Mouse (Mus musculus) heart, postnatal 4 days (tissue): ENCODE measurements around the gene Itga9. TPM values are rescaled to one million over a fixed set of nuclear protein-coding genes. Genes with fewer than 3 reads are reported as not detected.

Experiments used
- DNase-seq: peaks from one replicate; pipeline ENCODE4 v3.0.0; 2021
- total RNA-seq, 2 experiments: library from RNA; stranded (reverse); gene quantifications; 2 replicates each; pipeline ENCODE4 v1.2.3; 2021

Gene Itga9
- total RNA-seq, 2 experiments from 2014 or later: 99.6 to 116 TPM

GRCm38 (mm10) chr9:118881281-118881945, 274.9 kb downstream of the Itga9 start:
- peak; percentile 46 for DNase-seq

GRCm38 (mm10) chr9:118881946-118882284, 275.4 kb downstream of the Itga9 start:
- DNase-seq: no peak

DNA sequence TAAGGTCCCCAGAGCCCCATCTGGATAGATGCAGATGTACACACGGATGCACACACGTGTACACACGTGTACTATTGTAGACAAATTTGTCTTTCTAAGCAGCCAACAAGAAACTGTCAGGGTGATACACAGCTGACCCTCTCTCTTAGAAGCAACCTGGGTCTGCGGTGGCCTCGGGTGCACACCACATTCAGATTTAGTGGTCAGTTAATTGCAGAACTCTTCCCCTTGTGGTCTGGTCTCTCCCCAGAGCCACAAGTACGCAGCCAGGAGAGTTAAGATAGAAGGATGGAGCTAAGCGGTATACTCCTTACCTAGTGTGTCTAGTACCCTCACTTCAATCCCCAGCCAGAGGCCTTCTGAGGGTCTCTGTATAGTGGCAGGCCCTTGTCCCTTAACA, 276.7 kb downstream of the Itga9 start:
- DNase-seq: no peak

DNA sequence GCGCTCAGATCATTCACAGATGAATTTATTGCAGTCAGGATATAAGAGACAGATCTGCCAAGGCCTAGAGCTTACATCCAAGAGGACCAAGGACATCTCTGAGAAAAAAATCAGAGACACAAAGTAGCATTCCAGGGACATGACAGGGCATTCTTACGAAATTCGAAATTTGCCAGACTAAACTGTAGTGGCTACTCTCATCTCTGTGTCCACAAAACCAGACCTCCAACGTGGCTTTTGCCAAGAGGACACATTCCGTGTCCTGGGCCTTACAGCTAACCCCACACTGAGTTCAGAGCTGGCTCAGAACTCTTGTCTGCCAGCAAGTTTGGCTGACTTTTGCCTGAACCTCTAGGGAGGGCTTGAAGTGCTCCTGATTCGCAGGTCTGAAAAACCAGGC, 279.3 kb downstream of the Itga9 start:
- no peak for DNase-seq

- peak; percentile 60 for DNase-seq
These were observed 280.7 kb downstream of the Itga9 start for GRCm38 (mm10) chr9:118887201-118887600.

GRCm38 (mm10) chr9:118887734-118888133, 281.2 kb downstream of the Itga9 start:
- no peak for DNase-seq

GRCm38 (mm10) chr9:118890149-118890548, 283.7 kb downstream of the Itga9 start:
- DNase-seq: no peak

GRCm38 (mm10) chr9:118890645-118891044, 284.2 kb downstream of the Itga9 start:
- peak; percentile 43 for DNase-seq

GRCm38 (mm10) chr9:118891068-118891467, 284.6 kb downstream of the Itga9 start:
- DNase-seq: no peak

- no peak for DNase-seq
These were observed 285.1 kb downstream of the Itga9 start for GRCm38 (mm10) chr9:118891593-118891992.

- no peak for DNase-seq
These were observed 288.6 kb downstream of the Itga9 start for GRCm38 (mm10) chr9:118895101-118895500.

- DNase-seq: no peak
These were observed 294.2 kb downstream of the Itga9 start for GRCm38 (mm10) chr9:118900677-118901076.

GRCm38 (mm10) chr9:118901917-118902316, 295.4 kb downstream of the Itga9 start:
- no peak for DNase-seq

DNA sequence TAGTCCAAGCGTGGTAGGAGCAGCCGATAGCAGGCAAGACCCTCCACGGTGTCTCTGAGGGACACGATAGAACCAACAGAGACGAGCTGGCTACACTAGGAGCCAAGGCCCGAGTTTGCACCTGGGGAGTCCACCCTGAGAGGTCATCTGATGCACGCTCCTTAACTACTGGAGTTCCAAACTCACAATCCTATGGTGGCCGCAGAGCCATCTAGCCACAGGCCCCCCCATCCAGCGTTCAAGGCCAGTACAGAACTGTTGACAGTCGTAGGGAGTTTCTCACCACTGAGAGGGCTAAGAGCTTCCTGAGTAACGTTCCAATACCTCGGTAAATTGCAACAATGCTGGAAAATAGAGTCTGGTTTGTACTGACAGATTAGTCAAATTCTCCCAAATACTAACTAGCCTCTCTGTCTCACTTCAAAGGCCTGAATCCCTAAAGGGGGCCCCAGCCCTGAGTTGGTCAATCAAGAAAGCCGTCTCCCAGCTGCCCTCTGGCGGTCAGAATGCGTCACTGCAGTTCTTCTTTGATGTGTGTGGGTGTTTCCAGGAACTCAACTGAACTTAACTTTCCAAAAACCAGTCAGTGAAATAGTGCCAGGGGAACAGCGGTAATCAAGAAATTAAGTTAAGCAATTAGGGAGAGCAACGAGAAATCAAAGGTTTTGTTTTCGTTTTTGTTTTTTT, 301.6 kb downstream of the Itga9 start:
- DNase-seq: peak; percentile 92

DNA sequence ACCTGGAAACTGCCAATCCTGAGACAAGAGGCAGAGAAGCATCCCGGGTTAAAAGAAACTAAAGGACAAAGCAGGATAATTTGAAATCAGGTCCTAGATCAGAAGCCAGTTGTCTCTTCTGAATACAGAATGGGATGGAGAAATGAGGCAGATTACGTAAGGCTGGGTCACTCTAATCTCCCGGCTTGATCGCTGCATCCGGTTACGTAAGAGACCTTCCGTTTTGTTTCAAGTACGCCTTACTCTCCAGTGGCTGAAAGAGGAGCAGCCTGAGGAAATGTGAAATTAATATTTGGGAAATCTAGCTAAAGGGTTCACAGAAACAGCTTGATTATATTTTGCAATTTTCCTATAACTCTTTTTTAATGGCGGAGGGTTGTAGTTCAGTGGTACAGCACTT, 306.6 kb downstream of the Itga9 start:
- DNase-seq: no peak

DNA sequence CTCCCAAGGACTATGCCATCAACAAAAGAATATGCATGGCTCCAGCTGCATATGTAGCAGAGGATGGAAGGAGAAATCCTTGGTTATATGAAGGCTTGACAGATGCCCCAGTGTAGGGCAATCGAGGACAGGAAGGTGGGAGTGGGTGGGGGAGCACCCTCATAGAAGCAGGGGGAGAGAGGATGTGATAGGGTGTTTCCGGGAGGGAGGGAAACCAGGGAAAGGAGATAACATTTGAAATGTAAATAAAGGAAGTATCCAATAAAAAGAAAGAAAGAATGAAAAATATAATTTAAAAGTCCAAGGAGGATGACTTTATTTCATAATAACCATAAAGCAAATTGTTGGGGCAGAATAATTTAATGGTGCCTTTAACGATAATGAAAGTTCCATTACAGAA, 307.1 kb downstream of the Itga9 start:
- no peak for DNase-seq

DNA sequence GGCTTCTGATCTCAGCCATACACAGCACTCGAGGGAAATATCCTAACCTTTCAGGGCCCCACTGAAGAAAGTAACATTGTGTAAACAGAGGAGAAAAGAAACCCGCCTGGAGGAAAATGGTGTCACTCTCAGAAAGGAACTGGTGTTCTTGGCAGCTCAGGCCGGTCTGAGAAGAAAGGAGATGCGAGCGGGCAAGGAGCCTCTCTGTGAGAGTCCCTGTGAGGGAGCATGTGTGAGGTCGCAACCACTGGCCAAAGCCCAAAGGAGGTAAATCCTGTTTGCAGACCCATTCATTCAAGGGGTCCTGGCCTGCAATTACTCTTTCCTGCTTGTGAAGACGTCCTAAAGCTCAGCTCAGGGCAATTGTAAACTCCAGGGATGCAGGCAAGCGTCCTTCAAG, 308.1 kb downstream of the Itga9 start:
- no peak for DNase-seq

- peak; percentile 55 for DNase-seq
These were observed 308.8 kb downstream of the Itga9 start for GRCm38 (mm10) chr9:118915290-118915689.

DNA sequence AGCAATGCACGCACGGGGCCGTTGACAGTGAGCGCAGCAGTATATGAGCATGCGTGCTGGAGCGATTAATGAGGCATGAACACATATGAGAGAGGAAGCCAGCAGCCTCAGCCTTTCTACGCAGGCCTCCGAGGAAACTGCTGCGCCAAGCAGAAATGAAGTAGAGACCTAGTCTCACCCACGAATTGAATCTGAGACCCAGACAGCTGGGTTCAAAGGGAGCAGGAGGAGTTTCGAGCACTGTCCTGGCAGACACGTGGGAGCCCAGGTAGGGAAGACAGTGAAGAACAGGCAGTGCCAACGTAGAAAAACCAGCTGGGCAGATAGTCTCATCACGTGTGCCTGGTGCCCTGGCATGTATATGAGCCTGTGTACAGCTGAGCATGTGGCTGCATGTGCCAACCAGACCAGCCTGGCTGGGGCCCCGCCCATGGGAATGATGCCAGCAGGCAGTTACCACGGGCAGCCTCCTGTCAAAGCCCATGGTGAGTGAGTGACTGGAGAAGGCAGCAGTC, 313.2 kb downstream of the Itga9 start:
- DNase-seq: peak; percentile 49

DNA sequence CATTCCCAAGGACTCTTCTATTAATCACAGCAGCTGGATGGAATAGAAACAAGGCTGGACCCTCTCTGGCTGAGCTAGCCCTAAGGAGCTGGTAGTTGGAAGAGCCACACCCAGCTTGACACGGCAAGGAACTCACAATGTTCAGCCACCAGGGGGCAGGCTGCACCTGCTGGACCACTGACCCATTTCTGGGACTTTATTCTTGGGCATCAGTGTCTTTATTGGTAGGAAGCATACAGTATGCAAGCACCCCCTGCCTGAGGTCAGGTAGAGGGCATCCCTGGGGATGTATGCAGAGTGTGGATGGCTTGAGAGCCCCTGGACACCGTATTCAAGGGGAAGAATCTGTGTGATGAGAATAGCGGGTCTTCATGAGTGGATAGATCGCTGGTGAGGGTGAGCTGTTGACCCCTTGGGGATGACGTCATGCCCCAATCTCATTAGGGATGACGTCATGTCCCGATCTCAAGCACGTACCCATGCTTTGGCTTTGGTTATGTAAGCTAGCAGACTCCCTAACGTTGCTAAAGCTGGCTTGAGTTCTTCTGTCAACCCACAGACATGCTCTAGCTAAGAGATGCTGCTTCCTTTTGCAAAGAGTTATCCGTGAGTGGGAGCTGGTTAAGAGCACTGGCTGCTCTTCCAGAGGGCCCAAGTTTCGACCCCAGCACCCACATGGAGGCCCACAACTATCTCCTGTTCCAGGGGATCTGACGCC, 314.5 kb downstream of the Itga9 start:
- DNase-seq: peak; percentile 92

- no peak for DNase-seq
These were observed 315.4 kb downstream of the Itga9 start for GRCm38 (mm10) chr9:118921926-118922325.

- no peak for DNase-seq
These were observed 318.1 kb downstream of the Itga9 start for GRCm38 (mm10) chr9:118924554-118925085.
